Mouse (Mus musculus) CD4-positive naive resting alpha-beta T cell, adult 57 days (primary cell): ENCODE measurements around the gene Iqch. TPM values are rescaled to one million over a fixed set of nuclear protein-coding genes. Genes with fewer than 3 reads are reported as not detected.

Experiments
- total RNA-seq: library from RNA; stranded (reverse); gene quantifications from one replicate; pipeline ENCODE4 v1.2.4, GENCODE M21; 2023

Gene Iqch
- not detected for total RNA-seq

GRCm38 (mm10) chr9:63602043-63602939, at the start of gene Iqch, which contains the start of gene Aagab:
Gene Iqch, minus strand, starts transcription at chr9:63602493.
Gene Aagab, plus strand, starts transcription at chr9:63602660.

DNA sequence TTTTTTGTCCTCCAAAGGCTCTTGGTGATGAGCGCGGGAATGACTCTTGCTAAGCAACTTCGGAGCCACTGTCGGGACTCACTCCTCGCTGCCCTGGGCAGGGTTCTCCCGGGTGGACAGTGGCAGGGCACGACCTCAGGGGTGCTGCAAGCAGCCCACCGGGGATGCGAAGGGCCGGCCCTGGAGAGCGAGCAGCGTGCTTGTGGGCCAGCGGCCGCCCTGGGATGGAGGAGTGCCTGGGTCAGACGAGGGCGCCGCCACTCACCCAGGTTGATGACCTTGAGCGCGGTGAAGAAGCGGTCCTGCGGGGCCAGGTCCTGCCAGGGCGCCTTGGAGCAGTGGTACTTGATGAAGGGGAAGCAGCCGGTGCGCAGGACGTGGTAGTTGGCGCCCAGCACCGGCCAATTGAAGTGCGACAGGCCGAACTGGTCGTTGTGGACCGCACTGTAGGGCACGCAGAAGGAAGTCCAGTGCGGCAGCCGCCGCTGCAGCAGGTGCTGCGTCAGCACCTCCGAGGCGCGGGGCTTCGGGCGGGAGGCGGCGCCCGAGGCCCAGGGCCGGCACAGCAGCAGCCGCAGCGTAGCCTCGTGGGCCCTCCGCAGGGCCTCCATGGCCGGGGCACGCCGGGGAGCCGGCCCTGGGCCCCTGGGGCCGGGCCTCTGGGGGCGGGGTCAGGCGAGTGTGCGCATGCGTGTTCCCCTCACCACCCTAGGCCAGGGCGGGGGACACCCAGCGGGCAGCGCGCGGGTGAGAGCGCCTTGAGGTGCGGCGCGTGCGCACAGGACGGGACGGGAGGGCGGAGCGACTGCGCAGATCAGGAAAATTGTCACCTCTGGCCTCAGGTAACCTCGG, 203.5 kb downstream of the Iqch start, which contains the start of gene 2300009A05Rik:
TSS of gene 2300009A05Rik (minus strand) at position 636 of the 852 bp plus-strand sequence.

GRCm38 (mm10) chr9:63377270-63378142, 224.8 kb downstream of the Iqch start, which contains the start of gene Map2k5:
Gene Map2k5, minus strand, starts transcription at chr9:63377902.

Other genes with a start within 250 kb of the Iqch start
- gene Map2k5, start 224.6 kb downstream of the Iqch start, total RNA-seq = 49.0 TPM
- 24.4 TPM for gene 2300009A05Rik, start 203.2 kb downstream of the Iqch start, total RNA-seq
- 23.1 TPM for gene Aagab, start 167 bp upstream of the Iqch start, total RNA-seq
- gene Smad3, start 155.5 kb upstream of the Iqch start, total RNA-seq = 57.3 TPM